Mouse (Mus musculus) heart, adult 2 months (tissue): ENCODE measurements at regions not wholly inside any gene's neighbourhood (a gene's known extent, or its start where the extent isn't known, plus 50 kb on each side); places are given as distances from the start of the nearest gene placed in this dataset.
A peak's percentile ranks its signal among the peaks of the same experiment; 100 is the strongest.

Experiments
- DNase-seq, 2 experiments: peaks; one replicate each; pipeline ENCODE4 v3.0.0; 2021
- H3K27ac ChIP-seq: fragments of 200-600 bp; 2 replicates; pipeline ENCODE4 v1.8.1; 2022
- H3K27me3 ChIP-seq: fragments of 200-500 bp; 2 replicates; pipeline ENCODE4 v1.6.1; 2012; ENCODE audit warnings: mild to moderate bottlenecking, low read length, inconsistent platforms, mixed read lengths; ENCODE audit not compliant: control insufficient read depth, insufficient read depth
- H3K36me3 ChIP-seq: fragments of 200-500 bp; 2 replicates; pipeline ENCODE4 v1.6.1; 2012; ENCODE audit warnings: low read length, inconsistent platforms; ENCODE audit not compliant: control insufficient read depth, insufficient read depth
- H3K4me1 ChIP-seq: fragments of 200-500 bp; 2 replicates; pipeline ENCODE4 v1.6.1; 2011; ENCODE audit warnings: low read length; ENCODE audit not compliant: control insufficient read depth, insufficient read depth
- H3K4me3 ChIP-seq: fragments of 200-600 bp; 2 replicates; pipeline ENCODE4 v1.8.1; 2022
- H3K79me2 ChIP-seq: fragments of 200-500 bp; replicated peaks from 2 replicates; pipeline ENCODE4 v1.6.1; 2012; ENCODE audit warnings: mild to moderate bottlenecking, inconsistent platforms, low read length, moderate library complexity, mixed read lengths; ENCODE audit not compliant: control insufficient read depth, insufficient read depth
- H3K9ac ChIP-seq: fragments of 200-500 bp; 2 replicates; pipeline ENCODE4 v1.6.1; 2012; ENCODE audit warnings: low read depth, mild to moderate bottlenecking, control low read depth, inconsistent platforms, low read length, mixed read lengths
- CTCF ChIP-seq: fragments of 200-600 bp; IDR thresholded peaks from 2 replicates; pipeline ENCODE4 v1.8.1; 2022; ENCODE audit warnings: antibody characterized with exemption, mild to moderate bottlenecking, moderate library complexity
- EP300 ChIP-seq: fragments of 200-500 bp; IDR thresholded peaks from 2 replicates; pipeline ENCODE4 v1.6.1; 2011; ENCODE audit warnings: low read depth, low read length, control low read depth; ENCODE audit not compliant: insufficient read depth
- POLR2A ChIP-seq: fragments of 200-500 bp; IDR thresholded peaks from 2 replicates; pipeline ENCODE4 v1.6.1; 2011; ENCODE audit warnings: mild to moderate bottlenecking, low read depth, low read length, control low read depth; ENCODE audit not compliant: insufficient read depth
- WGBS: fragments of 180-500 bp; shearing (Covaris S2); methylation state at CpG from one replicate; pipeline ENCODE4 v1.1.7; 2018; 5-methylcytosine and 5-hydroxymethylcytosine counted together
- intact Hi-C: fragments of 180-260 bp; cut with DNase I; formaldehyde crosslinking; loops from one replicate; pipeline ENCODE4 v1.15.1; 2025

DNA sequence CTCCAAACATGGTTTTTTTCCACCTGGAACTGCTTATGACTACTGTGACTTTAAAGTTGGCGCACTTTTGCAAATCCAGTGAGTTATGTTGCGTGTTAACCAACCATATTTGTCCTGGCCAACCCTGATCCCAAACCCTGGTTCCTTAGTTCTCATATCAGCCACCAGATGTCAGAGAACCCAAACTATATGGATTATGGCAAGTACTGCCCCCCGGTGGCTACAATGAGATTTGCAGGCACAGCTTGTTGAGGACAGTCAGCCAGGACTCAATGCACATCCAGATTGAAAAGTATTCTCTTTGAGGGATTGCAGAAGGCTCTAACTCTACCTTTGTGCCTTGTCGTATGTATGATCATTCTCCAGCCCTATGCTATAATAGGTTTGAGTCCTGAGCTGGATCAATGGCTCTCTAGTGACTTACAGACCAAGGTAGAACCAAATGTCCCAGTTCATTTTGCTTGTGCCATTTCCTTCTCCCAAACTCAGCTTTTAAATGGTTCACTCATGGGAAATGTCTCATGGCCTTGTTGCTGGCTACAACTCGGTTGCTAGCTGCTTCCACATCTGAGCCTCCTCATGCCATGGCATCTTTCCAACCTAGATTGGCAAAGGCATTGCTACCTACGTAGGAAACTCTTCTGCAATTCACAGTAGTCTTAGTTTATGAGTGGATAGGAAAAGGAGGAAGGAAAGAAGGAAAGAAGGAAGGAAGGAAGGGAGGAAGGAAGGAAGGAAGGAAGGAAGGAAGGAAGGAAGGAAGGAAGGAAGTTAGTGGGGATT lies 126.1 kb upstream of the Smad3 start:
- DNase-seq: peak in 1 of 2 experiments; percentile 36
- no peak overlapping the region for H3K4me3 ChIP-seq
- no peaks in the 10 kb centered on the region for H3K36me3 ChIP-seq
- no peak overlapping the region for H3K9ac ChIP-seq
- no peaks in the 10 kb centered on the region for H3K4me1 ChIP-seq
- WGBS: 63% methylated on average over 6 of the region's 6 CpGs
- TF ChIP-seq CTCF (peak; percentile 64), POLR2A (no peak), EP300 (no peak)
- no peak overlapping the region for H3K27ac ChIP-seq
- no peaks in the 10 kb centered on the region for H3K27me3 ChIP-seq
- H3K79me2 ChIP-seq: no peaks in the 10 kb centered on the region
- intact Hi-C loops: no loop called here

DNA sequence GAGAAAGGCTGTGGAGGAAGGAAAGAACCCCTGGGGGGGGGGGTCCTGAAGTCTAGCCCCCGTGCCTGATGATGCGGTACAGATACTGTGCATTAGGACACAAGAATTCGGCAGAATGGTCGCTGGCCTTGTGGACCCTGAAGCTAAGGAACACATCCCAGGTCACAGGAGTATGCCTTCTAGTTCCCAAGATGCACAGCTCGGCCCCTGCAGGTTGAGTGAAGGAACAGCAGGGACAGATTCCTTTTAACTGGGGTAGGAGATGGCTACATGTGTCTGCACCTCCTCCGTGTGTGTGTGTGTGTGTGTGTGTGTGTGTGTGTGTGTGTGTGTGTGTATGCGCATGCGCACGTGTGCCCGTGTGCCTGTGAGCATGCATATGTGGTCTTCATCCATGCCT lies 123.9 kb upstream of the Smad3 start:
- H3K27me3 ChIP-seq: no peaks in the 10 kb centered on the region
- H3K4me1 ChIP-seq: no peaks in the 10 kb centered on the region
- intact Hi-C loops: no loop called here
- no peak for DNase-seq
- no peaks in the 10 kb centered on the region for H3K36me3 ChIP-seq
- no peak for TF ChIP-seq POLR2A
- no peak for TF ChIP-seq CTCF
- TF ChIP-seq EP300: no peak
- H3K4me3 ChIP-seq: no peak overlapping the region
- no peak overlapping the region for H3K27ac ChIP-seq
- H3K9ac ChIP-seq: no peak overlapping the region
- no peaks in the 10 kb centered on the region for H3K79me2 ChIP-seq
- WGBS: 91% methylated on average over 10 of the region's 10 CpGs

DNA sequence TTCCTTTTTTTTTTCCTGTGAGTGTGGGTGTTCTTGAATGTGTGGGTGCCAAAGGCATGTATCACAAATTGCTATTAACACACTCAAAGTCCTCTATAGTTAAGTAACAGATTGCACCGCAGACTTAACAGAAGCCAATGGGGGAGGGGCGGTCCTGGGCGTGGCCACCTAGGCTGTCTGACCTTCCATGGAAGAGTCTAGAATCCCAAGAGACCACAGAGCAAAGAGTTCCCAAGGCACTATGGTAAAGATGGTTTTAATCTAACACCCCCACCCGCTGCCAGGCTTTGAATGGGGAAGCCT lies 123.4 kb upstream of the Smad3 start:
- intact Hi-C loops: no loop called here
- Histone ChIP-seq H3K4me3 (no peak overlapping the region), H3K79me2 (no peaks in the 10 kb centered on the region), H3K36me3 (no peaks in the 10 kb centered on the region), H3K27me3 (no peaks in the 10 kb centered on the region), H3K9ac (no peak overlapping the region), H3K4me1 (no peaks in the 10 kb centered on the region), H3K27ac (no peak overlapping the region)
- TF ChIP-seq EP300: no peak
- TF ChIP-seq POLR2A: no peak
- TF ChIP-seq CTCF: no peak
- no peak for DNase-seq
- 75% methylated on average over 4 of the region's 4 CpGs for WGBS

DNA sequence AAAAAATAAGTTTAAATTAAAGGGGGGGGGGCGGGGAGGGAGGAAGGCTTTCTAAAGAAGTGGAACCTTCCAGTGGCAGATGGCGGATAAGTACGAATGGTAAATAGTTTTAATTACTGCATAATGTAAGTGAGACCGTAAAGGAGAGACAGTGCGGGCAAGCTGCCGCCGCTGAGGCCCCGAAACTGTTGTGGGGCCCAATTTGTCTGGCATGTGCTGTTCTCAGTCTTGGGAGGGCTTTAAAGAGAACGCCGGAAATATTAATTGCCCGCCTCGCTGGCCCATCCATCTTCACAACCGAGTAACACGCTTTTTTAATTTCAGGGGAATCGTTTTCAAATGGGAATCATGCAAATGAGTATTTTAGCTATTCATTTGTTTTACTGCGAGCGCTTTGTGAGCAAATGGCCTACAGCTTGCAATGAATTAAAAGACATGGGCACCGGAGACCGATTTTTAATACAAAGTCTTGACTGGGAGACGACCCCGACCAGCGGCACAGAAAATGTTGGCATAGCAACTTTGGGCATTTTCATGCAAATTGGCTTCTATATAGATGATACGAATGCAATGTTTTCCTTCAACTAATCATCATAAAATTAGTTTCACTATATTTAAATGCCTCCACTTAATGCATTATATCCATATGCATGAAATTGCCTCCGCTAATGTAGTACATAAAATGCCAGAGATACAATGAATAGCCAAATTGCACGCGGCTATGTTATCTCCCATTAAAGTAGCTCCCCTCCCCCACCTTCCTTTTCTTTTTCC lies 122.9 kb upstream of the Smad3 start:
- no peaks in the 10 kb centered on the region for H3K4me1 ChIP-seq
- H3K4me3 ChIP-seq: no peak overlapping the region
- H3K79me2 ChIP-seq: no peaks in the 10 kb centered on the region
- TF ChIP-seq EP300: no peak
- TF ChIP-seq POLR2A: no peak
- TF ChIP-seq CTCF: no peak
- no peaks in the 10 kb centered on the region for H3K27me3 ChIP-seq
- no peak overlapping the region for H3K27ac ChIP-seq
- H3K36me3 ChIP-seq: no peaks in the 10 kb centered on the region
- no peak overlapping the region for H3K9ac ChIP-seq
- 47% methylated on average over 26 of the region's 26 CpGs for WGBS
- no peak for DNase-seq
- intact Hi-C loops: no loop called here

DNA sequence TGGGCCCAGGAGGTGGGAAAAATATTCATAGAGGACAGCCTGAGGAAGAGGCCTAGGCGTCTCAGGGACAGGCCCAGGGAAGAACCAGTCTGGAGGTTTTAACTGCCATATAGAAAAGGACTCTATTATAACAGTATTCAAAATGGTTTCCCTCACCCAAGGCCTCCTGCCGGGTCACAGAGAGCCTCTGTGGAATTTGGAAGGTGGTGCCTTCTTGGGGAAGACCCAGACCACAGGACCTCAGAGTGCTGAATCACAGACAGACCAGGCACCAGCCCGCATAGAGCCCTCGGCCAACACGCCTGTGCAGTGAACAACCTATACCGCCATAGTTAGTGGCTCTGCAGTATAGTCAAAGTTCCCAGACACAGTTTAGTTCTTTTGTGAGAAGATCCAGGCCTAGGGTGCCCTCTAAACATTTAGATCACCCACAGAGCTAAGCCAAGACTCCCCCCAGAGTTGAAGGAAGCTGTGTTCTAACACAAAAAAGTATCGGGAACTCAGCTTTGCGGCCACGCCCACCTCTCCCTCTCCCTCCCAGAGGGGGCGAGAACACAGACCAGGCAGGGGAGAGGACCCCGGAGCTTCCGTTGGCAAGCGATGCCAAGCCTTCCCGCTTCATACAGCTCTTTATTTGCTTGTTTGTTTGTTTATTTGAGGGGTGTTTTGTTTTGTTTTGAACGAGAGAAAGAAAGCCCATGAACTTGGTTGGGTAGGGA lies 122.1 kb upstream of the Smad3 start:
- intact Hi-C loops: no loop called here
- Histone ChIP-seq H3K9ac (no peak overlapping the region), H3K79me2 (no peaks in the 10 kb centered on the region), H3K4me3 (no peak overlapping the region), H3K36me3 (no peaks in the 10 kb centered on the region), H3K4me1 (no peaks in the 10 kb centered on the region), H3K27me3 (no peaks in the 10 kb centered on the region), H3K27ac (no peak overlapping the region)
- WGBS: 48% methylated on average over 15 of the region's 15 CpGs
- TF ChIP-seq CTCF (no peak), EP300 (no peak), POLR2A (no peak)
- DNase-seq: no peak
